Mouse (Mus musculus): ENCODE measurements around the gene Cryzl2. TPM values are rescaled to one million over a fixed set of nuclear protein-coding genes. Genes with fewer than 3 reads are reported as not detected.
A peak's percentile ranks its signal among the peaks of the same experiment; 100 is the strongest.

Cryzl2 gene
- total and polyA plus RNA-seq, 2 experiments from 2014 or later = 38.1 to 45.7 TPM

DNA sequence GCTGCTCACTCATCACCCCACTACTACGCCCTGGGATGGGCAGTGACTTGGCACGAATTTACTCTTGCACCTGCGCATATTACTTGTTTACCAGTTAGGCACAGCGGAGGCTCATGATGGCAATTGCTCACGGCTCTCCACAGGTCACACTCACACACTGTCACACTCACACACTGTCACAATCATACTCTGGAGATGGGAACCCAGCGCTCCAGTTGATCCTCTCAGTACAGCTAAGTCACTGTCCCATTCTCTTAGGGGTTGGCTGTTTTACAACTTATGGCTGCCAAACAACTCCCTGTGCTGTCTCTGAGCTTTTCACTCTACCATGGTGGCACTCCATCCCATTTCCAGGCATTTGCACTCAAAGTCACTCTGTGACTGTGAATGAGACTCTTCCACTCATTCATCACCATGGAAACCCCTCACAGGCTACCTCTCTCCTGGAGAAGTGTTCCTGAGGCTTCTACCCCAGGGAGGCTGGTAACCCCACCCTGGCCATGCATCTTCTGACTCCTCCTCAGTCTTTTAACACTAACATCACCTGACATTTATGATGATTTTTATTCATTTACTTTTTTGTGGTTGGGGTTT lies 43.1 kb downstream of the Cryzl2 start:
- Histone ChIP-seq H3K4me3 (ENCODE audit: low read depth, low read length) (no peak overlapping the region), H3K4me1 (ENCODE audit: control insufficient read depth, insufficient read depth) (no peaks in the 10 kb centered on the region), H3K9ac (replicated peaks; ENCODE audit: low read depth, low read length) (no peak overlapping the region), H3K4me2 (ENCODE audit: low read depth, low read length) (no peak overlapping the region), H3K27me3 (ENCODE audit: control insufficient read depth, insufficient read depth, low read length) (no peaks in the 10 kb centered on the region), H3K36me3 (replicated peaks; ENCODE audit: control insufficient read depth, insufficient read depth, low read length) (no peaks in the 10 kb centered on the region), H3K27ac (ENCODE audit: low read depth) (no peak overlapping the region), H3K9me3 (replicated peaks; ENCODE audit: control insufficient read depth, low read length) (no peaks in the 10 kb centered on the region)
- ATAC-seq (ENCODE audit: insufficient read depth, low read depth) (no peak), DNase-seq (ENCODE audit: low spot score) (no peak)
- WGBS = 85% methylated on average over 6 of the region's 6 CpGs
- TF ChIP-seq EP300 (IDR thresholded peaks at IDR 0.05; ENCODE audit: low read depth) (no peak), CTCF (IDR thresholded peaks at IDR 0.05; ENCODE audit: low read depth) (no peak)

DNA sequence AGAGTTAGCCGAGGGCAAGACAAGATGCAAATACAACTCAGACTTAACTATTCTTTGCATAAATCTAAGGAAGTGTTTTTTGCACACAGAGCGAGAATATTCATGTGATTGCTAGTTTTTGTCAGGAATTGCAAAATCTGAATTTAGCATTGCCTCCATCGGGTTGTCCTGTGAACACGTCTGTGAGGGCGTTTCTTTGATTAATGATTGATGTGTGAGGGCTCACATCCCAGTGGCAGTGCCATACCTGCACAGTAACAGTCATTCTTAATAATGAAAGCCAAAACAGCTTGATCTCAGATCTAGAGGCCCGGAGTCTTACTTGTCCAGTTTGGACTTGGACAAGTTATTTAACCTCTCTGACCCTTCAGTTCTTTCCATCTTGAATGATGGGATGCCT lies 44.7 kb downstream of the Cryzl2 start:
- ATAC-seq (ENCODE audit: insufficient read depth, low read depth) (no peak), DNase-seq (ENCODE audit: low spot score) (no peak)
- Histone ChIP-seq H3K36me3 (replicated peaks; ENCODE audit: control insufficient read depth, insufficient read depth, low read length) (no peaks in the 10 kb centered on the region), H3K4me2 (ENCODE audit: low read depth, low read length) (no peak overlapping the region), H3K9ac (replicated peaks; ENCODE audit: low read depth, low read length) (no peak overlapping the region), H3K9me3 (replicated peaks; ENCODE audit: control insufficient read depth, low read length) (no peaks in the 10 kb centered on the region), H3K4me1 (ENCODE audit: control insufficient read depth, insufficient read depth) (no peaks in the 10 kb centered on the region), H3K27ac (ENCODE audit: low read depth) (no peak overlapping the region), H3K27me3 (ENCODE audit: control insufficient read depth, insufficient read depth, low read length) (no peaks in the 10 kb centered on the region), H3K4me3 (ENCODE audit: low read depth, low read length) (no peak overlapping the region)
- WGBS = 74% methylated on average over 6 of the region's 6 CpGs
- TF ChIP-seq EP300 (IDR thresholded peaks at IDR 0.05; ENCODE audit: low read depth) = no peak
- no peak for TF ChIP-seq CTCF (IDR thresholded peaks at IDR 0.05; ENCODE audit: low read depth)

DNA sequence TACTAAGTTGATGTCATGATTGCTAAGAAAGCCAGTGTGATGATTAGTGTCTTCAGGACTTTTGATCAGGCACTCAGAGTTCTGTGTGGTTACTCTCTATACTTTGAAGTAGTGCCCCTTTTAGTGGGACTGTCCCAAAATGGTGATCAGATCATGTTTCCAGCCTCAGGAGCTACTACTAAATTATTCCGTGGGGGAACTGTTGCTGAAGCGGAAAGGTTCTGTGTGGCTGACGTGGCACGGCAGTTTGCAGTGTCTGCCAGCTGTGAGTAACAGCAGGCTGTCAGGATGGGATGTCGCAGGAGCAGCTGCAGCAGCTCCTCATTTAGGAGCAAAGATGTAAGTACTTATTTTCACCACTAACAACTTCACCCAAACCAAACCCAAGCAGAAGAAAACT lies 48.1 kb downstream of the Cryzl2 start, which contains the start of gene Sec16b:
TSS of gene Sec16b (plus strand) at position 207 of the 400 bp plus-strand sequence.
- Histone ChIP-seq H3K27ac (ENCODE audit: low read depth) (peak within 1 kb of the TSS; percentile 19; the same call in 1 of the 2 replicates), H3K4me2 (ENCODE audit: low read depth, low read length) (peak within 1 kb of the TSS; percentile 11; the same call in 1 of the 2 replicates), H3K4me1 (ENCODE audit: control insufficient read depth, insufficient read depth) (no peaks in the 10 kb centered on the region), H3K36me3 (replicated peaks; ENCODE audit: control insufficient read depth, insufficient read depth, low read length) (no peaks in the 10 kb centered on the region), H3K4me3 (ENCODE audit: low read depth, low read length) (no peak within 1 kb of the TSS), H3K9ac (replicated peaks; ENCODE audit: low read depth, low read length) (no peak within 1 kb of the TSS), H3K27me3 (ENCODE audit: control insufficient read depth, insufficient read depth, low read length) (no peaks in the 10 kb centered on the region), H3K9me3 (replicated peaks; ENCODE audit: control insufficient read depth, low read length) (no peaks in the 10 kb centered on the region)
- DNase-seq (ENCODE audit: low spot score) (peak; percentile 9), ATAC-seq (ENCODE audit: insufficient read depth, low read depth) (no peak)
- WGBS = 45% methylated on average over 5 of the region's 5 CpGs
- TF ChIP-seq CTCF (IDR thresholded peaks at IDR 0.05; ENCODE audit: low read depth) (no peak), EP300 (IDR thresholded peaks at IDR 0.05; ENCODE audit: low read depth) (no peak)

DNA sequence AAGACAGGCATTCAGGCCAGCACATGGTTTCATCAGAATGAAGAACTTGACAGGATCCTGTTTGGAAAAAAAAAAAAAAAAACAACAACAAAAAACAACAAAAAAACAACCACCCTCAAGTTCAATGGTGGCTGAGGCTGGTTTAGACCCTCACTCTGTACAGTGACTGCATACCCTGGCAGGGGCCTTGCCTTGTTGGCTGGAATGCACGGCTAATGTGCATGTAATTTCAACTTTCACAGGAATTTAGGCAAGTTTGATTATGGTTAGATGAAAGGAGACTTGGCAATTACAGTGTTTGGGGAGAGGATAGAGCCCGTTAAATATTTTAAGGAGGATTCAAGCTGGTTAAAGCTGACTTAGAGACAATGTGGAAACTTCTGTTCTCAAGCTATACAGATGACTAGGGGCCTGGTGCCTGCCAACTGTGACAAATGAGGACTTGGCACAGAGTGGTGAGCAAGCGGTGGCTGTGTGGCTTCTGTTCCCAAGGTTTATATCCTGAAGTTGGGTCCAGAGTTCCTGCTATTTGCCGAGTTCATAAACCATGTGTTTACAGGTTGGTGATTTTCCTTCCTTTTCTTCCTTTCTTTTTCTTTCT lies 48.7 kb downstream of the Cryzl2 start:
- H3K4me3 ChIP-seq (ENCODE audit: low read depth, low read length) = no peak overlapping the region

DNA sequence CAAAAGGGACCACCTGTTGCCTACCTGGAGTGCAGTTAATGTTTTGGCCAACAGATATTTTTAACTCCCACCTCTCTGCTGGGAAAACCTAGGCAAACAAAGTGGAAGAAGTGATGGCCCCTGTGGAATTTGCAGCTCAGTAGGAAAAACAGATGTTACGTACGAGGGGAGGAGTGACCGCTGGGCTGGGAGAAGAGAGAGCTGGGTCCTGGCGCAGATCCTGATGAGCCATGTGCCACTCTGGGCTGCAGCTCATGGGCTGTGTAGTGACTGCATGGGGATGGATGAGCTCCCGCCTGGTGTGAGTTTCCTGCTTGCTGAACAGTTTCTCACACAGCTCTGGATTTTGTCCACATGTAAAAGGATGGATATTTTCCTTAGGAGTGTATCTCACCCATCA lies 49.4 kb downstream of the Cryzl2 start:
- WGBS = 56% methylated on average over 5 of the region's 5 CpGs
- no peaks in the 10 kb centered on the region for H3K4me1 ChIP-seq (ENCODE audit: control insufficient read depth, insufficient read depth)
- H3K9me3 ChIP-seq (replicated peaks; ENCODE audit: control insufficient read depth, low read length) = no peaks in the 10 kb centered on the region
- no peak overlapping the region for H3K27ac ChIP-seq (ENCODE audit: low read depth)
- H3K36me3 ChIP-seq (replicated peaks; ENCODE audit: control insufficient read depth, insufficient read depth, low read length) = no peaks in the 10 kb centered on the region
- ATAC-seq (ENCODE audit: insufficient read depth, low read depth) (peak; percentile 49; the same call in 1 of the 2 replicates), DNase-seq (ENCODE audit: low spot score) (no peak)
- no peak overlapping the region for H3K9ac ChIP-seq (replicated peaks; ENCODE audit: low read depth, low read length)
- H3K4me3 ChIP-seq (ENCODE audit: low read depth, low read length) = no peak overlapping the region
- H3K4me2 ChIP-seq (ENCODE audit: low read depth, low read length) = no peak overlapping the region
- no peaks in the 10 kb centered on the region for H3K27me3 ChIP-seq (ENCODE audit: control insufficient read depth, insufficient read depth, low read length)
- TF ChIP-seq EP300 (IDR thresholded peaks at IDR 0.05; ENCODE audit: low read depth) (no peak), CTCF (IDR thresholded peaks at IDR 0.05; ENCODE audit: low read depth) (no peak)

More for the DNA sequence above, 48.7 kb downstream of the Cryzl2 start:
- ATAC-seq (ENCODE audit: insufficient read depth, low read depth) (no peak), DNase-seq (ENCODE audit: low spot score) (no peak)
- Histone ChIP-seq H3K27me3 (ENCODE audit: control insufficient read depth, insufficient read depth, low read length) (no peaks in the 10 kb centered on the region), H3K36me3 (replicated peaks; ENCODE audit: control insufficient read depth, insufficient read depth, low read length) (no peaks in the 10 kb centered on the region), H3K9ac (replicated peaks; ENCODE audit: low read depth, low read length) (no peak overlapping the region), H3K27ac (ENCODE audit: low read depth) (peak overlapping the region; percentile 19; the same call in 1 of the 2 replicates), H3K4me1 (ENCODE audit: control insufficient read depth, insufficient read depth) (no peaks in the 10 kb centered on the region), H3K4me2 (ENCODE audit: low read depth, low read length) (peak overlapping the region; percentile 11; the same call in 1 of the 2 replicates), H3K9me3 (replicated peaks; ENCODE audit: control insufficient read depth, low read length) (no peaks in the 10 kb centered on the region)
- TF ChIP-seq CTCF (IDR thresholded peaks at IDR 0.05; ENCODE audit: low read depth) (no peak), EP300 (IDR thresholded peaks at IDR 0.05; ENCODE audit: low read depth) (no peak)
- WGBS = 60% methylated on average over 4 of the region's 4 CpGs

All from heart, postnatal 0 days (tissue).